Mouse (Mus musculus) limb, embryonic 14.5 days (tissue): ENCODE measurements around the gene Fam213a. TPM values are rescaled to one million over a fixed set of nuclear protein-coding genes. Genes with fewer than 3 reads are reported as not detected.
A peak's percentile ranks its signal among the peaks of the same experiment; 100 is the strongest.

Experiments used
- ATAC-seq: fragments of 200-750 bp; cut with Nextera tagmentation; 2 replicates; pipeline ENCODE4 v1.8.0; 2017; ENCODE audit warnings: low read depth, moderate number of reproducible peaks, moderate TSS enrichment; ENCODE audit not compliant: low FRiP score
- DNase-seq: peaks from one replicate; pipeline ENCODE4 v3.0.0-alpha.2; 2015; ENCODE audit warnings: low spot score
- H3K27ac ChIP-seq: fragments of 300-500 bp; sonication (generic); replicated peaks from 2 replicates; pipeline ENCODE4 v1.5.1; 2014; ENCODE audit warnings: low read depth, mild to moderate bottlenecking, low read length, moderate library complexity, mixed read lengths
- H3K27me3 ChIP-seq: fragments of 300-500 bp; sonication (generic); 2 replicates; pipeline ENCODE4 v1.6.1; 2014; ENCODE audit warnings: low read length, mixed read lengths; ENCODE audit not compliant: control insufficient read depth, insufficient read depth
- H3K36me3 ChIP-seq: fragments of 300-500 bp; sonication (generic); 2 replicates; pipeline ENCODE4 v1.6.1; 2014; ENCODE audit warnings: mild to moderate bottlenecking, low read length, moderate library complexity, mixed read lengths; ENCODE audit not compliant: control insufficient read depth, insufficient read depth
- H3K4me1 ChIP-seq: fragments of 300-500 bp; sonication (generic); 2 replicates; pipeline ENCODE4 v1.6.1; 2014; ENCODE audit warnings: antibody characterized with exemption, low read length, mixed read lengths; ENCODE audit not compliant: control insufficient read depth, insufficient read depth
- H3K4me2 ChIP-seq: fragments of 300-500 bp; sonication (generic); replicated peaks from 2 replicates; pipeline ENCODE4 v1.6.1; 2014; ENCODE audit warnings: low read depth, mild to moderate bottlenecking, low read length, moderate library complexity; ENCODE audit not compliant: severe bottlenecking
- H3K4me3 ChIP-seq: fragments of 300-500 bp; sonication (generic); replicated peaks from 2 replicates; pipeline ENCODE4 v1.5.1; 2014; ENCODE audit warnings: low read length
- H3K9ac ChIP-seq: fragments of 300-500 bp; sonication (generic); 2 replicates; pipeline ENCODE4 v1.6.1; 2014; ENCODE audit warnings: mild to moderate bottlenecking, low read depth, low read length, moderate library complexity; ENCODE audit not compliant: severe bottlenecking
- H3K9me3 ChIP-seq: fragments of 300-500 bp; sonication (generic); 2 replicates; pipeline ENCODE4 v1.6.1; 2016; ENCODE audit warnings: low read length; ENCODE audit not compliant: control insufficient read depth
- POLR2A ChIP-seq: fragments of 200-500 bp; IDR thresholded peaks from 2 replicates; pipeline ENCODE4 v1.8.0; 2012; ENCODE audit warnings: inconsistent platforms, mild to moderate bottlenecking, moderate library complexity, borderline replicate concordance; ENCODE audit not compliant: insufficient read depth, insufficient read length; ENCODE audit errors: extremely low read depth
- WGBS: fragments of 180-500 bp; shearing (Covaris S2); extraction: QIAGEN DNeasy Blood & Tissue Kit; methylation state at CpG from one replicate; pipeline ENCODE4 v1.1.7; 2014; 5-methylcytosine and 5-hydroxymethylcytosine counted together
- polyA plus RNA-seq, 2 experiments: library from polyadenylated mRNA; depleted of rRNA in 1 of 2; stranded (reverse) in 1 of 2; unstranded in 1 of 2; fragments of >200 nt; fragmentation: Nextera tagmentation in 1 of 2; extraction: Ambion mirVana in 1 of 2; gene quantifications; 2 replicates each; pipeline versions ENCODE4 v1.2.1 to v1.2.3; 2012 to 2014

The Fam213a gene
- polyA plus RNA-seq, 2 experiments: 19.6 to 27.1 TPM

DNA sequence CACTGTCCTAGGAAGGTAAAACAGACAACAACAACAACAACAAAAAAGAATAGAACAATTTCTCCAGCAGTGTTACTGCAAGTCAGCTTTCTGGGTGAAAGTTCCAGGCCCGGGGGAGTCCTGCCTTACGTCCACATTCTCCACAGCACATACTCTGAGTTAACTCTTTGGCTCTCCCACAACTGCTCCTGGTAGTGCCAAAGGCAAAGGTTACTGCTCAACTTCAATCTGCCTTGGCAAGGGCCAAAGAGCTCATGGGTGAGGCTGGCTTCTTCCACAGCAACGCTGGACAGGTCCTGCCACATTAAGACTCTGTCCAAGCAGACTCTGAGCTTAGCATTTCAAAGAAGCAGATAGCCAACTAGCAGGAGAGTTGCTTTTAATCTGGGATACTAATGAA, 1.7 kb downstream of the Fam213a start:
- 77% methylated on average over 3 of the region's 3 CpGs for WGBS
- no peak for TF ChIP-seq POLR2A
- no peak overlapping the region for H3K4me2 ChIP-seq
- H3K36me3 ChIP-seq: no peaks in the 10 kb centered on the region
- ATAC-seq (no peak), DNase-seq (no peak)
- no peaks in the 10 kb centered on the region for H3K9me3 ChIP-seq
- H3K4me3 ChIP-seq: no peak overlapping the region
- no peaks in the 10 kb centered on the region for H3K27me3 ChIP-seq
- no peak overlapping the region for H3K9ac ChIP-seq
- H3K4me1 ChIP-seq: 0 out of 2 replicates have a peak, but pooled peaks cover 7% of the 10 kb centered on the region
- H3K27ac ChIP-seq: no peak overlapping the region

DNA sequence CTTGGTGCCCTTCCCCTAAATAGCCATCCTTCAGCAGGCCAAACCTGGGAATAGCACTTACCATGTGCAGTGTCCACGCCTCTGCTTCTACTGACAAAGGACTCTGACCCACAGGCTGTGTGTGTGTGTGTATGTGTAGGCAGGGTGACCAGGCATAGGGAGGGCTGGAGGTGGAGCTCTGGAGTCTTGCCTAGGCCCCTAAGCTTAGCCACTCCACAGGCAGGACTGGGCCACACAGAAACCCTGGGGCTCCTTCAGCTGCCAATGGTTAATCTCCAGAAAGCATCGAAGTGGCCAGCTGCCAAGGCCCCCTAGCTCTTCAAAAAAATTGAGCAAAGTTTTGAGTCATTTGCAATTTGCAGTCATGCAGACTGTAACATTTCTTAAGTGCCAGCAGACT, 5.5 kb downstream of the Fam213a start:
- H3K4me2 ChIP-seq: no peak overlapping the region
- H3K27ac ChIP-seq: no peak overlapping the region
- peaks cover 9% of the 10 kb centered on the region; the same call in 1 of the 2 replicates for H3K4me1 ChIP-seq
- H3K4me3 ChIP-seq: no peak overlapping the region
- peak; percentile 65; the same call in 1 of the 2 replicates for ATAC-seq
- H3K9me3 ChIP-seq: no peaks in the 10 kb centered on the region
- H3K9ac ChIP-seq: no peak overlapping the region
- H3K36me3 ChIP-seq: no peaks in the 10 kb centered on the region
- no peak for DNase-seq
- WGBS: 69% methylated on average over 2 of the region's 2 CpGs
- no peaks in the 10 kb centered on the region for H3K27me3 ChIP-seq
- no peak for TF ChIP-seq POLR2A

DNA sequence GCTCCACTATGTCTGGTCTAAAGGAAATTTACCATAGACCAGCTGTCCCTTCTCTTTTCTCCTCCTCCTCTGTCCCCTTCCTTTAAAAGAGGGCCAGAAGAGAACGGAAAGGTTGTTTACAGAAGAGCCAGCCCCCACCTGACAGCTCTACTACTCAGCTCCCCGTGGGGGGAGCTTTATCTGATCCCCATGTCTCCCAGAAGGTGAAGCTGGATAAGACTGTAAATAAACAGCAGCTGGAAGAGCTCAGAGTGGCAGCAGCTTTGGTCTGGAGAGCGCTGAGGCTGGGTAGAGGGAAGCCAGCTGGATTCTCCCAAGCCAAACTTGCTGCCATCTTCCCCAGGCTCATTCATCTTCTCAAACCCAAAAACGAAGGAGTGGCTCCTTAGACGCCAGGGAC, 5.9 kb downstream of the Fam213a start:
- no peak for DNase-seq
- Histone ChIP-seq H3K9me3 (no peaks in the 10 kb centered on the region), H3K4me1 (peaks cover 7% of the 10 kb centered on the region; the same call in 1 of the 2 replicates), H3K4me3 (no peak overlapping the region), H3K27ac (no peak overlapping the region), H3K36me3 (no peaks in the 10 kb centered on the region), H3K4me2 (no peak overlapping the region), H3K27me3 (no peaks in the 10 kb centered on the region), H3K9ac (no peak overlapping the region)
- ATAC-seq: no peak
- no peak for TF ChIP-seq POLR2A
- 19% methylated on average over 5 of the region's 5 CpGs for WGBS

DNA sequence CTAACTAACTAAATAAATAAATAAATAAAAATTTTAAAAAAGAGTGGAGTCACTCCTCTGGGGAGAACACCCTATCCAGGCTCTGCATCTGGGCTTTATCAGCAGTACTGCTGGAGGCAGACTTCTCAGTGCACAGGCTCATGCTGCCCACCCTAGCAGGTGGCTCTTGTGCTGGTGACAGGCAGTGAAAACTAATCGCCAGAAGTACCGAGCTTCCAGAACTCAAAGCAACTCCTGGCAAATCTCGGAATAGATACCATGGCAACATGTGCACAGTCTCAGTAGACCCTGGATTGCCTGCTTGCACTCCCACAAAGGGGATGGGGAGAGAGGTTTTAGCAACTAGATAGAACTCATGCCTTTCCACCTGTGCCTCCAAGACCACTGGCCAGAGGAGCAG, 6.7 kb downstream of the Fam213a start:
- Histone ChIP-seq H3K9ac (no peak overlapping the region), H3K9me3 (no peaks in the 10 kb centered on the region), H3K4me3 (no peak overlapping the region), H3K27ac (no peak overlapping the region), H3K36me3 (no peaks in the 10 kb centered on the region), H3K27me3 (no peaks in the 10 kb centered on the region), H3K4me1 (peaks cover 7% of the 10 kb centered on the region; the same call in 1 of the 2 replicates), H3K4me2 (no peak overlapping the region)
- ATAC-seq: no peak
- no peak for DNase-seq
- no peak for TF ChIP-seq POLR2A
- WGBS: 73% methylated on average over 3 of the region's 3 CpGs

DNA sequence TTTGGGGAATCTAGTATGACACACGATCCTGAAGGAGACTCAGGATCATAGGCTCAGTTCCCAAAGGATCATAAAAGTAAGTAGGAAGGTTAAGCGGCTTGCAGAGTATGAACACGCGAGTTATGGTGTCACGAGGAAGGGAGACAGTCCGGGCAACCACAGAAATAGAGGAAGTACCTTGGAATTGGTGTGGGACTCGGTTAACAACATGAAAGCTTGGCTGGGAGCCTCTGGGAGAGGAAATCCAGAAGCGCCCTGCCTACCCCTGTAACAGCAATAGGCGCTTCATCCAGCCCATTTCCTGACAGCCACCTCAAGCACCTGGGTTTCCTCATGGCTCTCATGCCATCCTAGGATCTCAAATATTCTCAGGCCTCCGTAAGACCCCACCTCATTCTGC, 7.3 kb downstream of the Fam213a start:
- 84% methylated on average over 10 of the region's 10 CpGs for WGBS
- Histone ChIP-seq H3K36me3 (no peaks in the 10 kb centered on the region), H3K27me3 (no peaks in the 10 kb centered on the region), H3K4me2 (no peak overlapping the region), H3K27ac (no peak overlapping the region), H3K9me3 (no peaks in the 10 kb centered on the region), H3K9ac (no peak overlapping the region), H3K4me1 (peaks cover 7% of the 10 kb centered on the region; the same call in 1 of the 2 replicates), H3K4me3 (no peak overlapping the region)
- ATAC-seq (no peak), DNase-seq (no peak)
- no peak for TF ChIP-seq POLR2A

- WGBS: 79% methylated on average over 9 of the region's 9 CpGs
These were observed 7.9 kb downstream of the Fam213a start for GRCm38 (mm10) chr14:41005716-41006115.

More at GRCm38 (mm10) chr14:41005716-41006115, 7.9 kb downstream of the Fam213a start:
- no peaks in the 10 kb centered on the region for H3K9me3 ChIP-seq
- peaks cover 7% of the 10 kb centered on the region; the same call in 1 of the 2 replicates for H3K4me1 ChIP-seq
- ATAC-seq: no peak
- no peak for DNase-seq
- no peak overlapping the region for H3K4me3 ChIP-seq
- no peak for TF ChIP-seq POLR2A
- no peak overlapping the region for H3K27ac ChIP-seq
- no peak overlapping the region for H3K9ac ChIP-seq
- H3K36me3 ChIP-seq: no peaks in the 10 kb centered on the region
- H3K27me3 ChIP-seq: no peaks in the 10 kb centered on the region
- no peak overlapping the region for H3K4me2 ChIP-seq
